Mouse (Mus musculus) liver, embryonic 14.5 days (tissue): ENCODE results near the gene Mpeg1.

Experiments
- CTCF ChIP-seq: IDR thresholded peaks from 2 replicates; pipeline ENCODE4 v1.5.1; 2016; ENCODE audit warnings: antibody characterized with exemption, low read depth, control low read depth
- EP300 ChIP-seq: IDR thresholded peaks from 2 replicates; pipeline ENCODE4 v1.6.1; 2016; ENCODE audit warnings: antibody characterized with exemption, low read depth

DNA sequence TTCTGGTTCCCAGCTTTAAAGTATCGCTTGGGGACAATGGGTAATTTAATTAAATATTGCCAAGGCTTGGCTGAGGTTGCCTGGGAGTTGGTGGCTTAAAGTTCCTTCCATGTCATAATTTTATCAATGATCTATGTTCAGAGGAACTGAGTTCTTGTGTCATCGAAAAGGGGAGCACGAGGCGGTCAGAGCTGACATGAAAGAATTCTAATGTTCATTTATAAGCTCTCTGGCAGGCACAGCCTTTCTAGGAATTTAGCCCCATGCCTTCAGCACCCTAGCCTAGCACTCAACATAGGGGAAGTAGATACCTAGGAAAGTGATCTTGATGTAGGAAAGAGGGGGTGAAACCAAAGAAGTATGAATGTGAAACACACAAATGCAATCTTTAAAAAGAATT, 37.7 kb downstream of the Mpeg1 start:
- TF ChIP-seq CTCF, result no peak
- no peak for TF ChIP-seq EP300
